Mouse (Mus musculus) embryonic facial prominence, embryonic 14.5 days (tissue): ENCODE data around the gene Med22. TPM values are rescaled to one million over a fixed set of nuclear protein-coding genes. Genes with fewer than 3 reads are reported as not detected.

Source experiments
- ATAC-seq: fragments of 200-750 bp; cut with Nextera tagmentation; 2 replicates; pipeline ENCODE4 v1.8.0; 2017; ENCODE audit warnings: low read depth, moderate number of reproducible peaks, moderate TSS enrichment
- DNase-seq: peaks from one replicate; pipeline ENCODE4 v3.0.0-alpha.2; 2015; ENCODE audit warnings: low spot score
- H3K27ac ChIP-seq: fragments of 300-500 bp; sonication (generic); replicated peaks from 2 replicates; pipeline ENCODE4 v1.5.1; 2014; ENCODE audit warnings: low read depth, mild to moderate bottlenecking, low read length, moderate library complexity
- H3K27me3 ChIP-seq: fragments of 300-500 bp; sonication (generic); replicated peaks from 2 replicates; pipeline ENCODE4 v1.6.1; 2014; ENCODE audit warnings: low read length; ENCODE audit not compliant: control insufficient read depth, insufficient read depth
- H3K36me3 ChIP-seq: fragments of 300-500 bp; sonication (generic); 2 replicates; pipeline ENCODE4 v1.6.1; 2014; ENCODE audit warnings: low read length, mixed read lengths; ENCODE audit not compliant: control insufficient read depth, insufficient read depth
- H3K4me1 ChIP-seq: fragments of 300-500 bp; sonication (generic); 2 replicates; pipeline ENCODE4 v1.6.1; 2014; ENCODE audit warnings: antibody characterized with exemption, low read length; ENCODE audit not compliant: control insufficient read depth, insufficient read depth
- H3K4me2 ChIP-seq: fragments of 300-500 bp; sonication (generic); 2 replicates; pipeline ENCODE4 v1.6.1; 2014; ENCODE audit warnings: low read depth, mild to moderate bottlenecking, low read length, moderate library complexity, mixed read lengths
- H3K4me3 ChIP-seq: fragments of 300-500 bp; sonication (generic); 2 replicates; pipeline ENCODE4 v1.5.1; 2014; ENCODE audit warnings: low read depth, mild to moderate bottlenecking, low read length
- H3K9ac ChIP-seq: fragments of 300-500 bp; sonication (generic); 2 replicates; pipeline ENCODE4 v1.6.1; 2014; ENCODE audit warnings: low read depth, mild to moderate bottlenecking, low read length, moderate library complexity, mixed read lengths
- H3K9me3 ChIP-seq: fragments of 300-500 bp; sonication (generic); 2 replicates; pipeline ENCODE4 v1.6.1; 2016; ENCODE audit warnings: low read length; ENCODE audit not compliant: control insufficient read depth
- WGBS: fragments of 180-500 bp; shearing (Covaris S2); extraction: QIAGEN DNeasy Blood & Tissue Kit; methylation state at CpG from one replicate; pipeline ENCODE4 v1.1.7; 2014; 5-methylcytosine and 5-hydroxymethylcytosine counted together
- polyA plus RNA-seq: library from polyadenylated mRNA; unstranded; fragments of >200 nt; fragmentation: Nextera tagmentation; extraction: Ambion mirVana; gene quantifications from 2 replicates; pipeline ENCODE4 v1.2.1, GENCODE M21; 2014

Gene Med22
- polyA plus RNA-seq, 1 experiment from 2014 or later, result 30.6 TPM

DNA sequence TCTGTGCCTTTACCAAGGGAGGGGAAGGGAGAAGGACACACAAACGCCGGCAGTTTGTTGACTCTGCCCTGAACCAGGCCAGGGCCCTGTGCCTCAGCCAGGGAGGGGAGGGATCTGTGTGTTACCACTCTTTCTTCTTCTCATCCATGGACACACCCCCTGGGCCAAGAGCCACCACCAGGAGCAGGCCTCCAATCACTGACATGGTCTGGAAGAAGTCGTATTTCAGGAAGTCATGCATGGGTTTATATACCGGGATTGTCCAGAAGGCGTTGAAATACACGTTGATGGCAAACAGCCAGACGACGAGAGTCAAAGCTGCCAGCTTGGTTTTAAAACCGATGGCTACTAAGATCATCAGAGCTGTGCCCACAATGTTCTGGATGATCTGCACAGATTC lies 11.3 kb upstream of the Med22 start:
- H3K27me3 ChIP-seq, result no peaks in the 10 kb centered on the region
- H3K4me3 ChIP-seq, result no peak overlapping the region
- no peak overlapping the region for H3K4me2 ChIP-seq
- H3K4me1 ChIP-seq, result peaks cover 10% of the 10 kb centered on the region
- H3K36me3 ChIP-seq, result peaks cover 88% of the 10 kb centered on the region
- ATAC-seq, result no peak
- 80% methylated on average over 9 of the region's 9 CpGs for WGBS
- H3K9me3 ChIP-seq, result no peaks in the 10 kb centered on the region
- no peak overlapping the region for H3K27ac ChIP-seq
- DNase-seq, result no peak
- H3K9ac ChIP-seq, result no peak overlapping the region

DNA sequence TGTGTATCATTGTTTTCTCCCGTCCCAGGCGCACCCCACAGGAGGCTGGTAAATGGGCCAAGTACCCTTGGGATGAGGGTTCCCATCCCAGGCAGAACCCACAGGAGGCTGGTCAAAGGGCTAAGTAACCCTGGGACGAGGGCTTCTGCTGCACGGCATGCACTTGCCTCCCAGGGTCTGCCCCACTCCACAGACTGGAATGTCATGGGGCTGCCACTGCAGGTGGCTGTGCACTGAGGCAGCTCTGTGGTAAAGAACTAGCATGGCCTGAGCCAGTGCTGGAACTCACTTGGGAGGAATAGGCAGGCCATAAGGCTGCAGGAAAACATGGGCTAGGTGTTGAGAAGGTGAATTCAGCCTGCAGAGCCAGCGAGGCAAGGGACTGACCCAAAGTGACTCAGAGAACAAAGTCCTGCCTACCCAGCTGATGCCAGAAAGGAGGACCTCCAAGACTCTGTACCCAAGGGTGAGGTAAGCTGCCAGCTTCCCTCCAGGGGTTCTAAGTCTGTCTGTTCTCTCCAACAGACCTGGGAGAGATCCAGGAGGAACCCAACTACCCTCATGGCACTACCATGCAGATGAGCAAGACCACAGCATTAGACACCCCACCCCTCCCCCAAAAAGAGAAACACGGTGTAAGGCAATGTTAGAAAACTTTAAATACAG lies 9.8 kb upstream of the Med22 start:
- no peaks in the 10 kb centered on the region for H3K9me3 ChIP-seq
- no peak overlapping the region for H3K9ac ChIP-seq
- no peak overlapping the region for H3K4me2 ChIP-seq
- H3K27me3 ChIP-seq, result no peaks in the 10 kb centered on the region
- no peak for DNase-seq
- no peak overlapping the region for H3K4me3 ChIP-seq
- peaks cover 73% of the 10 kb centered on the region for H3K36me3 ChIP-seq
- no peak for ATAC-seq
- peaks cover 15% of the 10 kb centered on the region for H3K4me1 ChIP-seq
- 88% methylated on average over 6 of the region's 6 CpGs for WGBS
- no peak overlapping the region for H3K27ac ChIP-seq

DNA sequence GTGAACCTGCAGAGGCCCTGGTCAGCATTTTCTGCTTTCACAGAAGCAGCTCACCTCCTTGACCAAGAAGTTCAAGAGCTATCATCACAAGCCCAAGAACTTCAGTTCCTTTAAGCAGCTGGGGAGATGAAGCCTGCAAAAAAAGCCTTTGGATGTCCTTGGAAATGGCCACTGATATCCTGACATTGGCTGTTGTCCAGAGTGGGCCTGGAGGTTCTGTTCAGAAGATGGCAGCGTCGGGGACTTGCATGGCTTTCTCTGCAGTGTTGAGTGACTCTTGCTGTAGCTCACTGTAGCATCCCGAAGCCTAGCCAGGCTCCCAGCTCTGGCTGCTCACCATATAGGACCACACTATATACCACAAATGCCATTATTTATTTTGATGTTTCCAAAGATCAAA lies 9.2 kb upstream of the Med22 start:
- H3K4me2 ChIP-seq, result no peak overlapping the region
- 85% methylated on average over 3 of the region's 3 CpGs for WGBS
- no peaks in the 10 kb centered on the region for H3K9me3 ChIP-seq
- no peak overlapping the region for H3K27ac ChIP-seq
- H3K9ac ChIP-seq, result no peak overlapping the region
- no peak for DNase-seq
- H3K36me3 ChIP-seq, result peaks cover 68% of the 10 kb centered on the region
- H3K27me3 ChIP-seq, result no peaks in the 10 kb centered on the region
- H3K4me3 ChIP-seq, result no peak overlapping the region
- peaks cover 17% of the 10 kb centered on the region for H3K4me1 ChIP-seq
- ATAC-seq, result no peak

DNA sequence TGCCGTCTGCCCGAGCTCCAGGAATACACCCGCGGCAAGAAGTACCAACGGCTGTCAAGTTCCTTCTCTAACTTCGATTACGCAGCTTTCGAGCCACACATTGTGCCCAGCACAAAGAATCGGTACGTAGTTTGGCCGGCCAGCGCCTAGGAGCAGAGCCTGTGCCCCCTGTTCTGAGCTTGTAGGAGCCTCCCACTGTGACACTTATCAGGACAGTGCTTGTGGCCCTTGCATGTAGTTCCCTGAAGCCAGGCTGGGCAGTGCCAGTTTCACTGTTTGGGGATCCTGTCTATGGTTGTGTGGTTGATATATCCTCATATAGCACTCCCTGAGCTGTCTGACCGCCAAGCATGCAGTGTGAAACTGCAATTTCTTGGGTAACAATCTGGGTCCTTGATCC lies 6.3 kb upstream of the Med22 start:
- ATAC-seq (no peak), DNase-seq (no peak)
- H3K4me1 ChIP-seq, result peaks cover 22% of the 10 kb centered on the region
- WGBS, result 2% methylated on average over 10 of the region's 13 CpGs
- no peaks in the 10 kb centered on the region for H3K27me3 ChIP-seq
- no peaks in the 10 kb centered on the region for H3K9me3 ChIP-seq
- H3K4me3 ChIP-seq, result peak overlapping the region; percentile 63
- peak overlapping the region; percentile 91 for H3K4me2 ChIP-seq
- peak overlapping the region; percentile 79 for H3K9ac ChIP-seq
- peak overlapping the region; percentile 59 for H3K27ac ChIP-seq
- H3K36me3 ChIP-seq, result peaks cover 68% of the 10 kb centered on the region

DNA sequence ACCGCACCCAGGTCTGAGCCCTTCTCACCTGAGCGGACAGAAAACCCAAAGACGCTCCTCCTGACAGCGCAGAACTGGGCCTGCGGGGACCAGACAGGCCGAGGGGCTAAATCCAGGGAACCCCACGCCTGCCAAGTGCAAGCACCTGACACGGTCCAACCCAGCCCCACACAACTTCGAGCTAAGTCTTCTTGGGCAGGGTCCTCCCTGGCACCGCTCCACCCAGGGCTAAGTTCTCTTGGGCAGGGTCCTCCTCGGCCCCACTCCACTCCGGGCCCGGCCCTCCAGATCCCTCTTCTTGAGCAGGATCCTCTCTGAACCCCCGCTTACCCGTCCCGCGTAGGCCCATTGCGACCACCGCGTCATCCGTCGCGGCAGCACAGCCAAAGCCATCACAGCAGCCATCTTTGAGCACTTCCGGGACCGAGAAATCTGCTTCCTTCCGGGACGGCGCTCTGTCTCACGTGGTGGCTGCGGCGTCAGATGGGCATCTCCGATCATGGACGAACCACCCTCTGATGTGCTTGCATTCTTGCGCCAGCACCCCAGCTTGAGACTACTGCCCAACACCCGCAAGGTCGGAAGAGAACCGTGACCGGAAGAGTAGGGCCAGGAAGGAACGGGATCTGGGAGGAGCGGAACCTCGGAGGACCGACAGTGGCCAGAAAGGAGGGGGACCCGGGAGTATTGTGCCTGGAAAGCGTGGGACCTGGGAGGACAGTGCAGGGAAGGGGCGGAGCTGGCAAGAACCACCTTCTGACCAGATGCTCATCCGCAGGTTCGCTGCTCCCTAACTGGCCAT lies 5.7 kb upstream of the Med22 start, which contains the start of the genes Surf2 and Surf1:
TSS of gene Surf2 (plus strand) at position 441 of the 802 bp plus-strand sequence.
TSS of gene Surf1 (minus strand) at position 604 of the 802 bp plus-strand sequence.
- Histone ChIP-seq H3K27ac (peak within 1 kb of the TSS; percentile 59), H3K4me1 (peaks cover 22% of the 10 kb centered on the region), H3K36me3 (peaks cover 68% of the 10 kb centered on the region), H3K27me3 (no peaks in the 10 kb centered on the region), H3K4me3 (peak within 1 kb of the TSS; percentile 63), H3K9me3 (no peaks in the 10 kb centered on the region), H3K9ac (peak within 1 kb of the TSS; percentile 79), H3K4me2 (peak within 1 kb of the TSS; percentile 91)
- peak; percentile 76 for ATAC-seq
- peak; percentile 87 for DNase-seq
- WGBS, result 4% methylated on average over 41 of the region's 47 CpGs

DNA sequence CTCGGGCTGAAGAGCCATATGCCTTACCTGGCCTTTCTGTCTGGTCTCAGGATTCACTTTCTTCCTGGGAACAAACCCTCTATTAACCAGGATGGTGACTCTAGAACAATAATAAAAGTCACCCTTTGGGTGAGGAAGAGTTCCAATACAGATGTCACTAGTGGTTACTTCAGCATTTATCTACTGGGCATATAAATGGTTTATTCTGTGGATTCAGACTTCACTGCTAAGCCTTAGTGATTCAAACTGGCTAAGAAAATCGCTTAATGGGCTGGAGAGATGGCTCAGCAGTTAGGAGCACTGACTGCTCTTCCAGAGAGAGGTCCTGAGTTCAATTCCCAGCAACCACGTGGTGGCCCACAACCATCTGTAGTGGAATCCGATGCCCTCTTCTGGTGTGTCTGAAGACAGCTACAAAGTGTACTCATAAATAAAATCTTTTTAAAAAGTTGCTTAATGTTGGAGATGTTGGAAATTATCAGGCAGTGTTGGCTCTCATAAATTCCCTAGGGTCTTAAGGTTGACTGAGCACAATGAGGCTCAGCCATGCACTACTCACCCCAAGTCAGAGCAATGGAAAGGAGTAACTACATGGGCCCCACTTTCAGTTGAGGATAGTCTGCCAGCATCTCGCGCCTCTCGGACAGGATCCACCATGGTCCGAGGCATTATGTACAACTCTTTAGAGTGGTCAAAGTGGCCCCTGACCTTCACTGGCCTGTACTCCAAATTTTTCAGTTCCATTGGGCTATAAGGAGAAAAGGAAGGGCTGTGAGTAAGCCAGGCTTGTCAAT lies 3.9 kb upstream of the Med22 start:
- Histone ChIP-seq H3K4me2 (peak overlapping the region; percentile 91; the same call in 1 of the 2 replicates), H3K9ac (no peak overlapping the region; the same call in 1 of the 2 replicates), H3K4me1 (peaks cover 22% of the 10 kb centered on the region), H3K36me3 (peaks cover 51% of the 10 kb centered on the region), H3K27ac (no peak overlapping the region), H3K27me3 (no peaks in the 10 kb centered on the region), H3K9me3 (no peaks in the 10 kb centered on the region), H3K4me3 (peak overlapping the region; percentile 63; the same call in 1 of the 2 replicates)
- WGBS, result 61% methylated on average over 8 of the region's 8 CpGs
- ATAC-seq (no peak), DNase-seq (no peak)

DNA sequence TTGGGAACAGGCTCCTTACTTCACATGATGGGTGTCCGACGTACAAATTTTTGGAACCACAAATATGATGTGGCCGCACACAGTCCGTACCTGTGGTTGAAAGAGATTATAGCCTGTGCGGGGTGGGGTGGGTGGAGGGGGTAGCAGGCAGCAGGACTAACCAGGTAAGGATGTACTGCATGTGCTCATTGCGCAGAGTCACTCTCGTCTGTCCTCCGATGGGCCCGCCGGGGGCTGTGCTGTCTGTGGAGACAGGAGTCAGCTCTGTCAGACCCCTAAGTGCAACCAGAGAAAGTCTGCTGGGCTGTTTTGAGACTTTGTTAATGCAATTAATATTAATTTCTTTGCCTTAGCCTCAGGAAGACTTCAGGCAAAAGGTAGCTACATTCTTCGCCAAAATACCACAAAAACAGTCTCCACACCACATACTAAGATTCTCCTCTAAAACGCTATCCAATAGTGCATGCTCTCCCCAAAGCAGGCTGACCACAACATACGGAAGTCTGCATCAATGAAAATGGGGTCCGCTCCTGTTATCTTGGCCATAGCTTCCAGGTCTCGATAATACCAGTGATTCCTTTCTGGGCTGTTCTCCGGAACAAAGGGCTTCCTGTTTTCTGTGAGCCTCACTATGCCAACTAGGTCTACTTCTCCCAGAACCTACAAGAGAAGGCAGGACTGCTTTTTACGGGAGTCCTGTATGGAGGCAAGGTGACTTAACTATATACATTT lies 3.1 kb upstream of the Med22 start:
- H3K27me3 ChIP-seq, result no peaks in the 10 kb centered on the region
- no peak overlapping the region for H3K9ac ChIP-seq
- ATAC-seq (no peak), DNase-seq (no peak)
- no peaks in the 10 kb centered on the region for H3K9me3 ChIP-seq
- H3K27ac ChIP-seq, result no peak overlapping the region
- peaks cover 44% of the 10 kb centered on the region for H3K36me3 ChIP-seq
- H3K4me2 ChIP-seq, result no peak overlapping the region
- no peak overlapping the region for H3K4me3 ChIP-seq
- 80% methylated on average over 17 of the region's 17 CpGs for WGBS
- peaks cover 30% of the 10 kb centered on the region for H3K4me1 ChIP-seq

DNA sequence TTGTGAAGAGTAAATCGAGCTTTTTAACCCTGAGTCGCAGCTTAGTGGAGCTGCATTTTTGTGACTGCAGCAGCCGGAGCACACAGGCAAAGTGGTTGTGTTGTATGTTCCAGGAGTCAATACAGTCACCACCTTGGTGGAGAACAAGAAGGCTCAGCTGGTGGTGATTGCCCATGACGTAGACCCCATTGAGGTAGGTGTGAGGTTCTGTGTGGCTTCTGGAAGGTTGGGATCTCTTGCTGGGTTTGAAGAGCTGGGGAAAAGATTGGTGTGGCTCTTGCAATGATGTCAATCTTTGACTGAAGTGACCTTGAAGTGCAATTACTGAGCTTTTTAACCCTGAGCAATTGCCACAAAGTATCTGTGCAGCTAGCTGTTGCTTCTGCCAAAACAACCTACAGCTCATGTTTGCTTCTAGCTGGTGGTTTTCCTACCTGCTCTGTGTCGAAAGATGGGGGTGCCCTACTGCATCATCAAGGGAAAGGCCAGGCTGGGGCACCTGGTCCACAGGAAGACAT lies 1.8 kb upstream of the Med22 start:
- WGBS, result 74% methylated on average over 5 of the region's 5 CpGs
- no peaks in the 10 kb centered on the region for H3K27me3 ChIP-seq
- H3K4me3 ChIP-seq, result peak overlapping the region; percentile 85
- H3K9me3 ChIP-seq, result no peaks in the 10 kb centered on the region
- H3K36me3 ChIP-seq, result peaks cover 50% of the 10 kb centered on the region
- peak overlapping the region; percentile 95 for H3K4me2 ChIP-seq
- H3K4me1 ChIP-seq, result peaks cover 27% of the 10 kb centered on the region
- DNase-seq (no peak), ATAC-seq (no peak)
- no peak overlapping the region for H3K27ac ChIP-seq
- H3K9ac ChIP-seq, result peak overlapping the region; percentile 98
